Mouse (Mus musculus) adrenal gland, postnatal 0 days (tissue): ENCODE results near the gene Ckap2l. TPM values are rescaled to one million over a fixed set of nuclear protein-coding genes. Genes with fewer than 3 reads are reported as not detected.

Experiments
- polyA plus RNA-seq: library from polyadenylated mRNA; unstranded; fragments of >200 nt; fragmentation: Nextera tagmentation; extraction: Ambion mirVana; gene quantifications from 2 replicates; pipeline ENCODE4 v1.2.1, GENCODE M21; 2015

Gene Ckap2l
- 12.5 and 12.9 TPM in 2 replicates for polyA plus RNA-seq

DNA sequence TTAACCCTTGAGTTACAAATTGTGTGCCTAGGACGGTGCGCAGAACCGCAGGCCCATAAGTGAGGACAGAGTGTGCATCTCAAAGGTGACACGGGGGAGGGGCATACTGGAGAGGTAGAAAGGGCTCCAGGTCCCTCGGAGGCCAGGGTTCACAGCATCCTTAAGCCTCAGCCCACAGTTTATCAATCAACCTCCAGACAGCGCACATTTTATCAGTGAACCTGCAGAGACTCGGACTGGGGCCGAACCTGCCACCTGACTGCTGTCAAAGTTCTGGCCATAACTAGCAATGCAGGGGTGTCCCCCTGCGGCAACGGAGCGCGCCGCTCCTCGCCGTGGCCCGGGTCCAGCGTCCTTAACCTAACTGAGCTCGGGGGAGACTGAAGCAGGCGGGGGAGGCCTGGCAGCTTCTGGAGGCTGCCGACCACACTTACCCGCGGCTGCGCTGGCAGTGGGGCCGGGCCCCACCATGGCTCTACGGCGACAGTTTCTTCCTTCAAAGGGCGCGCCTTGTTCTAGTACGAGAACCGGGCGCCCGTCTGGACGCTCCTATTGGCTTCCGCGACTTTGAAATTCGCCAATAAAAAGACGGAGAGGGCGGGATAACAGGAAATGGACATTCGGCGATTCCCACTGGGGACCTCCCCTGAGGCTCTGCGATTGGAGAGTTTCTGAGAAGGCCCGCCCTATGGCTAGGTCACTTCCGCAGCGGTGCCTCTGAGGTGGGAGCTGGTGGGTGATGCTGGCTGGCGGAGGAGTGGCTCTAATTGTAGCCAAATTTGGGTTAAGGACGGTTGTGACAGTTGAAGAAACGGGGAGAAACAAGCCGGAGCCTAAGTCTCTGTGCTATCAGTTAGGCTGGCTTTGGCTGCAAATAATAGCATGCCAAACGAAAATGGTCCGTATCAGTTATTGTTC, at the start of gene Ckap2l:
TSS of gene Ckap2l (minus strand) at position 542 of the 918 bp plus-strand sequence.

DNA sequence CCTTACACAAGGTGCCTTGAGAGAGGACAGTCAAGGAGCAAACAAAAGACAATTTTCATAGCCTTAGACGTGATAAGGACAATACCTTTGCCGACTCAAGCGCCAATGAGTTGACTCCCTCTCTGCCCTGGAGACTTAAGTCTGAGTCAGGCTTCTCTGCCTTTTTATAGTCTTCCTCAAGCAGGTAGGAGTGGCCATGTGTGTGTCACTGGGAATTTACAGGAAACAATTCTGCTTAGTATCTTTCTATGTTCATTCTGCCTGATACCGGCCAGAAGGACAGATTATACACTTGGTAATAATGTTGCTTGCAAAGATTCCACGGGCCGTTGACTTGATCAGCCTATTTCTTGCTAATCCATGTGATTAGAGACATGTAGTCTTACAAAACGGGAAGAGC, 12.8 kb upstream of the Ckap2l start, which contains the start of gene Il1a:
TSS of gene Il1a (minus strand) at position 137 of the 400 bp plus-strand sequence.

Other genes starting within 250 kb of the Ckap2l start
- 0.35 TPM in 1 of 2 replicates, not detected in the other for gene Vinac1, start 249.0 kb downstream of the Ckap2l start, polyA plus RNA-seq
- gene Ttl, start 231.3 kb downstream of the Ckap2l start, polyA plus RNA-seq, result 7.7 and 9.0 TPM in 2 replicates
- 4.9 and 7.7 TPM in 2 replicates for gene Polr1b, start 196.2 kb downstream of the Ckap2l start, polyA plus RNA-seq
- 23.9 and 36.6 TPM in 2 replicates for gene Chchd5, start 167.5 kb downstream of the Ckap2l start, polyA plus RNA-seq
- gene Slc20a1, start 98.4 kb downstream of the Ckap2l start, polyA plus RNA-seq, result 7.8 and 9.9 TPM in 2 replicates
- 0.58 and 0.91 TPM in 2 replicates for gene Il1a, start 12.8 kb upstream of the Ckap2l start, polyA plus RNA-seq
- 1.2 and 1.3 TPM in 2 replicates for gene Il1b, start 73.9 kb upstream of the Ckap2l start, polyA plus RNA-seq
- gene F830045P16Rik, start 239.4 kb upstream of the Ckap2l start, polyA plus RNA-seq, result not detected in 2 replicates